Mouse (Mus musculus) adrenal gland, adult 2 months (tissue): ENCODE measurements around the gene Olfr766-ps1. TPM values are rescaled to one million over a fixed set of nuclear protein-coding genes. Genes with fewer than 3 reads are reported as not detected.
A peak's percentile ranks its signal among the peaks of the same experiment; 100 is the strongest.
"Not testable (repeated sequence)": the region's sequence is repeated elsewhere in the genome, so short reads cannot be mapped to it uniquely, and the experiment has no call there.

ENCODE experiments used
- DNase-seq: peaks from one replicate; pipeline ENCODE4 v3.0.0; 2021
- long read RNA-seq: library from polyadenylated mRNA; stranded (forward); transcript quantifications from one replicate; pipeline ENCODE4 v2.0.0, GENCODE M21; 2021
- polyA plus RNA-seq: library from polyadenylated mRNA; depleted of rRNA; stranded (reverse); fragments of >200 nt; gene quantifications from 2 replicates; pipeline ENCODE4 v1.2.3, GENCODE M21; 2012; rRNA removed
- total RNA-seq, 2 experiments: library from RNA; stranded (reverse); gene quantifications; 2 replicates each; pipeline ENCODE4 v1.2.3; 2021

The Olfr766-ps1 gene
- total RNA-seq (not detected), polyA plus RNA-seq (not detected in 2 replicates)
- long read RNA-seq: 0 reads

- DNase-seq: no peak
Measured at GRCm38 (mm10) chr10:129068877-129069276, at the start of gene Olfr766-ps1. Gene Olfr766-ps1 (minus strand): TSS chr10:129068977.

DNA sequence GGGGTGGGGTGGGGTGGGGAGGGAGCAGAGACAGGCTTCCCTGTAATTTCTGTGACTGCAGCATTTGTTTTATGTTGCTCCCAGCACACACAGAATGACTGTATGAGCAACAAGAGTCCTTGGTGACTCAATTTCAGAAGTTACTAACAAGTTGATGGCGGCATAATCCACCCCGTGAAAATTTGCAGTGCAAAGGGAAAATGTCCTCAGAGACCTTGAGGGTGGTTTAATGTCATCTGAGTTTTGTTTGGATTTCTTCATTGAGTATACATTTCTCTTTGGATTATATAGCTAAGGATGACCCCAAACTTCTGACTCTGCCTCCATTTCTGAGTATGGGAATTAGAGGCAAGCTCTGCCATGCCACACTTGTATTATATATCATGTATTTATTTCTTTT is 49.0 kb upstream of the Olfr766-ps1 start, which contains the start of gene Olfr769:
Gene Olfr769, minus strand, starts transcription at position 101 of the 400 bp plus-strand sequence.
- peak; percentile 30 for DNase-seq

DNA sequence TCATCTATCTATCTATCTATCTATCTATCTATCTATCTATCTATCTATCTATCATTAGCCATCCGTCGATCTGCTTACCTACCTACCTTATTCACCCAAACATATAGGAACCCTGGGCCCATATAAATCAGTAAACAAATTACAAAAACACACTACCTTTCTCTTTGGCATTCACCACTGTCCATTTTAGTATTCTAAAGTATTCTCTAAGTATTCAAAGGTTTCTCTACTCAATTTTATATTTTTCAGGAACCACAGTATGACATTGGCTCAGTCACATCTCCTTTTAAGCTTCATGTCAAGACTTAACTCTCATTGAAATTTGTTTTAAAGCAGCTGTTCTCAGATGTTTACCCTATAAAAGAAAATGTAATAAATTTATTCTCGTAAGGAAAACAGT is 46.4 kb upstream of the Olfr766-ps1 start:
- no peak for DNase-seq

GRCm38 (mm10) chr10:129101231-129101630 is 32.5 kb upstream of the Olfr766-ps1 start:
- DNase-seq: no peak

DNA sequence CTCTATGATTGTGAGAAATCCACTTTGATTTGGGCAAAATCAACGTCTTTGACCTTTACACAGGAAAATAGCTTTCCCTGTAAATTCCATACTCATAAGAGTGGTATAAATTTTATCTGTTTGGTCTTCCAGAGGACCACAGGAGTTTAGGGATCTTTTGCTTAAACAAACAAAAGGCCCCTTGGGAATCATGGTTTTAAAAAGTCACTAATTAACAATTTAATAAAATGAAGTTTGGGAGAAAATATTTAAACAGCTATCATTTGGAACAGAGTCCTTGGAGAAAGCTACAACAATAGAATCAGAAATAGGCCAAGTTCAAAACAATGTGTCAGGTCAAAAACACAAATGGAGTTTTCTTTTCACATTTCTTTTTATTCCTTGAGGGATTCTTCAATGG is 30.5 kb upstream of the Olfr766-ps1 start, which contains the start of gene Olfr768:
Gene Olfr768, minus strand, starts transcription at position 101 of the 400 bp plus-strand sequence.
- no peak for DNase-seq

- not testable (repeated sequence) for DNase-seq
Measured at GRCm38 (mm10) chr10:129082810-129083209, 14.0 kb upstream of the Olfr766-ps1 start, which contains the start of gene Olfr767. Gene Olfr767 (minus strand): TSS chr10:129082910.

DNA sequence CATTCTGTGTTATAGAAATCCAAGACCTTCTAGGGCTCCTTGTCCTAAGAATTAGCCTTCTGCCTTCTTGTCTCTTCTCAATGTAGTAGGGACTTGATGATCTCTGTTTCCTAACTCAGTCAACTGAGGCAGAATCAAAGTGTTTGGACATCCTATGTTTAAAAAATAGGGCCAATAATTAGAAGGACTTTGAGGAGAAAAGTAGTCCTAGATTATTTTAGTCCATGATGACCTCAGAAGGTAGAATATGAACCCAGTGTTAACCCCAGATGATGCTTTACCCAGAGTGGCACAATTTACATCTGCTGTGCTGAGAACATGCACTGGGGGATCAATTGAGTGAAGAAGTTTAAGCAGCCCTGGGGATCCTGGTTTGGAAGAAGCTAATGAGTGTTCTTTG is 18.9 kb downstream of the Olfr766-ps1 start, which contains the start of gene Olfr765:
Gene Olfr765, minus strand, starts transcription at position 101 of the 400 bp plus-strand sequence.
- DNase-seq: not testable (repeated sequence)

- no peak for DNase-seq
Measured at GRCm38 (mm10) chr10:129039796-129040195, 29.0 kb downstream of the Olfr766-ps1 start, which contains the start of gene Olfr764-ps1. Gene Olfr764-ps1 (minus strand): TSS chr10:129039896.

DNA sequence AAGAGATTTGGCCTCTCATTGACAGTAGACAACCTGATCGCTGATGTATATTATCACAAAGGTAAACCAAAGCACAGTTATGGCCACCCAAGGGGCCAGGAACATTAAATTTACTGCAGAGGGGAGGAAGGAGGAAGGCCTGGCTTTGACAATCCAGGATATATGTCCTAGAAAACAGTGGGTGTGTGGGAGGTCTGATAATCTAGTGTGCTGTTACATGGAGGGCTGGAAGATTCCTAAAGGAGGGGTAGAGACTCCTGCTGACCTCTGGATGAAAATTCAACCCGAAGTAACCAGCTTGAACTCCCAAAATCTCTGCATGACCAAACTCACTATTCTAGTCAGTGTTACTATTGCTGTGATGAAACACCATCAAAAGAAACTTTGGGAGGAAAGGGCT is 40.4 kb downstream of the Olfr766-ps1 start:
- no peak for DNase-seq

GRCm38 (mm10) chr10:129026018-129026662 is 42.6 kb downstream of the Olfr766-ps1 start:
- DNase-seq: no peak

DNA sequence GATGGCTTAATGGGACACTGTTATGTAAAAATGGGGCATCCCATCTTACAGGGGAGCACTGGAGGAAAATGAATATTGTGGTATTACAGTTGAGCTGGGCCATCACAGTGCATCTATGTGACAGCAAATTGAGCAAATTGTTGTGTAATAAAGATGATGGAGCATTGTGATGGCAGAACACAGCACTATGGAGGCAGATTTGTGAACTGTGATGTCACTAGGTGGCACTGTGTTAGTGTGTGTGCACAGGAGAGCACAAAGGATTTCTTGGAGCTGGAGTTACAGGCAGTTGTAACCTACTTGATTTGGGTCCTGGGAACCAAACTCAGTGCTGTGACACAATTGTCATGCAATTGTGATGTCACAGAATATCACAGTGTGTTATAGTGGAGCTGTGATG is 45.5 kb downstream of the Olfr766-ps1 start:
- DNase-seq: no peak

GRCm38 (mm10) chr10:129014477-129014876 is 54.3 kb downstream of the Olfr766-ps1 start:
- no peak for DNase-seq

Other genes with a start within 250 kb of the Olfr766-ps1 start
- 10 to 100 TPM; 52.3 to 64.8 TPM for gene Ormdl2, start 247.3 kb downstream of the Olfr766-ps1 start, total RNA-seq
- gene Ormdl2, start 247.3 kb downstream of the Olfr766-ps1 start, polyA plus RNA-seq: 29.4 and 36.8 TPM in 2 replicates
- gene Gdf11, start 177.3 kb downstream of the Olfr766-ps1 start, total RNA-seq: 1 to 10 TPM; 1.8 to 2.3 TPM
- gene Gdf11, start 177.3 kb downstream of the Olfr766-ps1 start, polyA plus RNA-seq: 0.55 and 0.99 TPM in 2 replicates
- gene Cd63, start 168.0 kb downstream of the Olfr766-ps1 start, total RNA-seq: 100 to 1,000 TPM; 279 to 433 TPM
- 38.2 and 44.2 TPM in 2 replicates for gene Cd63, start 168.0 kb downstream of the Olfr766-ps1 start, polyA plus RNA-seq
- gene Rdh5, start 146.1 kb downstream of the Olfr766-ps1 start, total RNA-seq: 10 to 100 TPM; 11.2 to 15.9 TPM
- 24.3 and 29.3 TPM in 2 replicates for gene Rdh5, start 146.1 kb downstream of the Olfr766-ps1 start, polyA plus RNA-seq
- 100 to 1,000 TPM; 174 to 223 TPM for gene Bloc1s1, start 144.9 kb downstream of the Olfr766-ps1 start, total RNA-seq
- 99.2 and 115 TPM in 2 replicates for gene Bloc1s1, start 144.9 kb downstream of the Olfr766-ps1 start, polyA plus RNA-seq
- 10 to 100 TPM in 1 of 2 experiments, 1 to 10 TPM in 1; 8.4 to 25.6 TPM for gene Itga7, start 135.2 kb downstream of the Olfr766-ps1 start, total RNA-seq
- 19.6 and 32.5 TPM in 2 replicates for gene Itga7, start 135.2 kb downstream of the Olfr766-ps1 start, polyA plus RNA-seq
- 1 to 10 TPM in 1 of 2 experiments, under 1 TPM in 1; 0.79 to 3.5 TPM for gene Mettl7b, start 108.0 kb downstream of the Olfr766-ps1 start, total RNA-seq
- gene Mettl7b, start 108.0 kb downstream of the Olfr766-ps1 start, polyA plus RNA-seq: 0.52 and 0.97 TPM in 2 replicates
- not detected for gene Olfr9, start 79.5 kb downstream of the Olfr766-ps1 start, total RNA-seq
- gene Olfr9, start 79.5 kb downstream of the Olfr766-ps1 start, polyA plus RNA-seq: not detected in 2 replicates
- gene Olfr763, start 58.2 kb downstream of the Olfr766-ps1 start, total RNA-seq: not detected
- gene Olfr763, start 58.2 kb downstream of the Olfr766-ps1 start, polyA plus RNA-seq: not detected in 2 replicates
- not detected for gene Olfr764-ps1, start 29.1 kb downstream of the Olfr766-ps1 start, total RNA-seq
- not detected in 2 replicates for gene Olfr764-ps1, start 29.1 kb downstream of the Olfr766-ps1 start, polyA plus RNA-seq
- not detected for gene Olfr765, start 19.0 kb downstream of the Olfr766-ps1 start, total RNA-seq
- gene Olfr765, start 19.0 kb downstream of the Olfr766-ps1 start, polyA plus RNA-seq: not detected in 2 replicates
- gene Olfr767, start 13.9 kb upstream of the Olfr766-ps1 start, total RNA-seq: not detected
- not detected in 2 replicates for gene Olfr767, start 13.9 kb upstream of the Olfr766-ps1 start, polyA plus RNA-seq
- not detected for gene Olfr768, start 30.4 kb upstream of the Olfr766-ps1 start, total RNA-seq
- not detected in 2 replicates for gene Olfr768, start 30.4 kb upstream of the Olfr766-ps1 start, polyA plus RNA-seq
- gene Olfr769, start 48.9 kb upstream of the Olfr766-ps1 start, total RNA-seq: not detected
- not detected in 2 replicates for gene Olfr769, start 48.9 kb upstream of the Olfr766-ps1 start, polyA plus RNA-seq
- not detected for gene Olfr770, start 70.0 kb upstream of the Olfr766-ps1 start, total RNA-seq
- gene Olfr770, start 70.0 kb upstream of the Olfr766-ps1 start, polyA plus RNA-seq: not detected in 2 replicates
- not detected for gene Olfr771, start 95.8 kb upstream of the Olfr766-ps1 start, total RNA-seq
- not detected in 2 replicates for gene Olfr771, start 95.8 kb upstream of the Olfr766-ps1 start, polyA plus RNA-seq
- not detected for gene Olfr772, start 108.9 kb upstream of the Olfr766-ps1 start, total RNA-seq
- not detected in 2 replicates for gene Olfr772, start 108.9 kb upstream of the Olfr766-ps1 start, polyA plus RNA-seq
- not detected for gene Olfr773, start 118.4 kb upstream of the Olfr766-ps1 start, total RNA-seq
- gene Olfr773, start 118.4 kb upstream of the Olfr766-ps1 start, polyA plus RNA-seq: not detected in 2 replicates
- gene Olfr774, start 167.2 kb upstream of the Olfr766-ps1 start, total RNA-seq: not detected
- gene Olfr774, start 167.2 kb upstream of the Olfr766-ps1 start, polyA plus RNA-seq: not detected in 2 replicates
- not detected for gene Olfr775, start 179.4 kb upstream of the Olfr766-ps1 start, total RNA-seq
- gene Olfr775, start 179.4 kb upstream of the Olfr766-ps1 start, polyA plus RNA-seq: not detected in 2 replicates
- not detected for gene Olfr776, start 190.2 kb upstream of the Olfr766-ps1 start, total RNA-seq
- not detected in 2 replicates for gene Olfr776, start 190.2 kb upstream of the Olfr766-ps1 start, polyA plus RNA-seq
- gene Olfr777, start 202.5 kb upstream of the Olfr766-ps1 start, total RNA-seq: not detected
- not detected in 2 replicates for gene Olfr777, start 202.5 kb upstream of the Olfr766-ps1 start, polyA plus RNA-seq
- gene Olfr780, start 249.1 kb upstream of the Olfr766-ps1 start, total RNA-seq: not detected
- not detected in 2 replicates for gene Olfr780, start 249.1 kb upstream of the Olfr766-ps1 start, polyA plus RNA-seq